Mouse (Mus musculus) stomach, postnatal 0 days (tissue): ENCODE results near the gene Actn2.

ENCODE experiments used
- CTCF ChIP-seq: IDR thresholded peaks from 2 replicates; pipeline ENCODE4 v1.5.1; 2016; ENCODE audit warnings: antibody characterized with exemption, low read depth, mild to moderate bottlenecking, moderate library complexity
- EP300 ChIP-seq: optimal IDR thresholded peaks from 2 replicates; pipeline ENCODE3; 2016; ENCODE audit warnings: antibody characterized with exemption

- no peak for TF ChIP-seq CTCF
- TF ChIP-seq EP300, result no peak
Observed at GRCm38 (mm10) chr13:12327577-12327976, 13.0 kb downstream of the Actn2 start.
